Mouse (Mus musculus): ENCODE measurements at regions not wholly inside any gene's neighbourhood (a gene's known extent, or its start where the extent isn't known, plus 50 kb on each side); places are given as distances from the start of the nearest gene placed in this dataset.

DNA sequence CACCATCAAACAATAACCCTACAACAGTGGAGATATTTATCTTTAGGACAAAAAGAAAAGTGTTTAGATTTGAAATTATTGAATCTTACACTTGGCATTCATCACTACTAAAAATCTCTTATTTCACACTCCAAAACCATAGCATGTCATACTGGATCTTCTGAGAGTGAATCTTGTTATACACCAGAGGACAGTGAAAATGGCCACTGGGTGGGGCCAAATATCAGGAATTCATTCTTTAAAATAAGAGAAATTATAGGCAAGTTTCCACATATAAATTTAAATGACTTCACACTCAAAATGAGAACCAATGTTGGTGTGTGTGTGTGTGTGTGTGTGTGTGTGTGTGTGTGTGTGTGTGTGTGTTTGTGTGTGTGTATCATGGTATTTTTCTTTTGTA lies 269.7 kb downstream of the Cdh11 start:
- TF ChIP-seq CTCF (IDR thresholded peaks at IDR 0.05) (peak; percentile 57), EP300 (IDR thresholded peaks at IDR 0.05; ENCODE audit: insufficient read depth, low read depth, low read length) (no peak)

Data from heart, adult 2 months (tissue).